Mouse (Mus musculus) neural tube, embryonic 15.5 days (tissue): Measurements from ENCODE around the gene Mmp14. TPM values are rescaled to one million over a fixed set of nuclear protein-coding genes. Genes with fewer than 3 reads are reported as not detected.
A peak's percentile ranks its signal among the peaks of the same experiment; 100 is the strongest.

ENCODE experiments used
- ATAC-seq: fragments of 200-750 bp; cut with Nextera tagmentation; 2 replicates; pipeline ENCODE4 v1.8.0; 2017; ENCODE audit warnings: mild to moderate bottlenecking, moderate TSS enrichment, moderate library complexity; ENCODE audit not compliant: low FRiP score
- H3K27ac ChIP-seq: fragments of 300-500 bp; sonication (generic); replicated peaks from 2 replicates; pipeline ENCODE4 v1.5.1; 2015; ENCODE audit warnings: mild to moderate bottlenecking, inconsistent platforms
- H3K27me3 ChIP-seq: fragments of 300-500 bp; sonication (generic); replicated peaks from 2 replicates; pipeline ENCODE4 v1.6.1; 2015; ENCODE audit warnings: inconsistent platforms
- H3K36me3 ChIP-seq: fragments of 300-500 bp; sonication (generic); 2 replicates; pipeline ENCODE4 v1.6.1; 2015; ENCODE audit warnings: inconsistent platforms
- H3K4me1 ChIP-seq: fragments of 300-500 bp; sonication (generic); 2 replicates; pipeline ENCODE4 v1.6.1; 2015; ENCODE audit warnings: inconsistent platforms
- H3K4me2 ChIP-seq: fragments of 300-500 bp; sonication (generic); 2 replicates; pipeline ENCODE4 v1.6.1; 2015; ENCODE audit warnings: inconsistent platforms, mild to moderate bottlenecking, moderate library complexity
- H3K4me3 ChIP-seq: fragments of 300-500 bp; sonication (generic); replicated peaks from 2 replicates; pipeline ENCODE4 v1.5.1; 2015; ENCODE audit warnings: mild to moderate bottlenecking, inconsistent platforms
- H3K9ac ChIP-seq: fragments of 300-500 bp; sonication (generic); replicated peaks from 2 replicates; pipeline ENCODE4 v1.6.1; 2015; ENCODE audit warnings: mild to moderate bottlenecking, inconsistent platforms
- H3K9me3 ChIP-seq: fragments of 300-500 bp; sonication (generic); replicated peaks from 2 replicates; pipeline ENCODE4 v1.6.1; 2016; ENCODE audit warnings: inconsistent platforms
- WGBS: fragments of 180-500 bp; shearing (Covaris S2); methylation state at CpG from one replicate; pipeline ENCODE4 v1.1.7; 2015; ENCODE audit warnings: mixed read lengths; 5-methylcytosine and 5-hydroxymethylcytosine counted together
- polyA plus RNA-seq: library from polyadenylated mRNA; unstranded; fragments of >200 nt; fragmentation: Nextera tagmentation; extraction: Ambion mirVana; gene quantifications from 2 replicates; pipeline ENCODE4 v1.2.1, GENCODE M21; 2015

Mmp14 gene
- polyA plus RNA-seq: 40.7 and 60.5 TPM in 2 replicates

- peak within 1 kb of the TSS; percentile 86 for H3K27ac ChIP-seq
- H3K9me3 ChIP-seq: no peaks in the 10 kb centered on the region
- ATAC-seq: peak; percentile 29; the same call in 1 of the 2 replicates
- peak within 1 kb of the TSS; percentile 64 for H3K9ac ChIP-seq
- H3K4me3 ChIP-seq: peak within 1 kb of the TSS; percentile 53
- H3K36me3 ChIP-seq: peaks cover 13% of the 10 kb centered on the region; the same call in 1 of the 2 replicates
- WGBS: under 1% methylated on average over 48 of the region's 49 CpGs
- H3K4me2 ChIP-seq: peak within 1 kb of the TSS; percentile 75
- peaks cover 66% of the 10 kb centered on the region for H3K4me1 ChIP-seq
- peaks cover 14% of the 10 kb centered on the region; the same call in 1 of the 2 replicates for H3K27me3 ChIP-seq
These were observed at the start of gene Mmp14 for GRCm38 (mm10) chr14:54431334-54432077. Gene Mmp14, plus strand, starts transcription at chr14:54431612.

GRCm38 (mm10) chr14:54381816-54382215, 49.6 kb upstream of the Mmp14 start:
- Histone ChIP-seq H3K27me3 (no peaks in the 10 kb centered on the region), H3K9ac (no peak overlapping the region), H3K4me1 (no peaks in the 10 kb centered on the region; the same call in 1 of the 2 replicates), H3K9me3 (no peaks in the 10 kb centered on the region), H3K4me3 (no peak overlapping the region), H3K36me3 (no peaks in the 10 kb centered on the region), H3K27ac (no peak overlapping the region), H3K4me2 (no peak overlapping the region)
- no peak for ATAC-seq
- WGBS: 74% methylated on average over 10 of the region's 10 CpGs

- H3K4me3 ChIP-seq: no peak overlapping the region
- no peak overlapping the region for H3K27ac ChIP-seq
- no peaks in the 10 kb centered on the region for H3K27me3 ChIP-seq
- H3K9ac ChIP-seq: no peak overlapping the region
- WGBS: 33% methylated on average over 9 of the region's 9 CpGs
- H3K4me2 ChIP-seq: no peak overlapping the region
- no peaks in the 10 kb centered on the region; the same call in 1 of the 2 replicates for H3K4me1 ChIP-seq
- no peaks in the 10 kb centered on the region for H3K9me3 ChIP-seq
- H3K36me3 ChIP-seq: no peaks in the 10 kb centered on the region
- ATAC-seq: no peak
These were observed 48.8 kb upstream of the Mmp14 start for GRCm38 (mm10) chr14:54382641-54383040.

- 60% methylated on average over 4 of the region's 4 CpGs for WGBS
- ATAC-seq: no peak; the same call in 1 of the 2 replicates
- no peak overlapping the region for H3K4me3 ChIP-seq
These were observed 48.0 kb upstream of the Mmp14 start for GRCm38 (mm10) chr14:54383355-54383771.

GRCm38 (mm10) chr14:54384396-54384795, 47.0 kb upstream of the Mmp14 start:
- H3K4me3 ChIP-seq: no peak overlapping the region
- H3K27ac ChIP-seq: no peak overlapping the region
- no peaks in the 10 kb centered on the region for H3K9me3 ChIP-seq
- H3K4me2 ChIP-seq: no peak overlapping the region
- no peaks in the 10 kb centered on the region for H3K36me3 ChIP-seq
- WGBS: 93% methylated on average over 8 of the region's 8 CpGs
- H3K27me3 ChIP-seq: no peaks in the 10 kb centered on the region
- no peak for ATAC-seq
- no peak overlapping the region for H3K9ac ChIP-seq
- no peaks in the 10 kb centered on the region; the same call in 1 of the 2 replicates for H3K4me1 ChIP-seq

More at GRCm38 (mm10) chr14:54383355-54383771, 48.0 kb upstream of the Mmp14 start:
- H3K27me3 ChIP-seq: no peaks in the 10 kb centered on the region
- H3K9ac ChIP-seq: no peak overlapping the region
- no peak overlapping the region for H3K4me2 ChIP-seq
- no peaks in the 10 kb centered on the region for H3K9me3 ChIP-seq
- H3K36me3 ChIP-seq: no peaks in the 10 kb centered on the region
- H3K27ac ChIP-seq: no peak overlapping the region
- H3K4me1 ChIP-seq: no peaks in the 10 kb centered on the region; the same call in 1 of the 2 replicates

GRCm38 (mm10) chr14:54385968-54386618, 45.3 kb upstream of the Mmp14 start:
- H3K36me3 ChIP-seq: no peaks in the 10 kb centered on the region
- H3K4me1 ChIP-seq: no peaks in the 10 kb centered on the region; the same call in 1 of the 2 replicates
- 92% methylated on average over 7 of the region's 7 CpGs for WGBS
- H3K9me3 ChIP-seq: no peaks in the 10 kb centered on the region
- no peak overlapping the region for H3K4me3 ChIP-seq
- no peak for ATAC-seq
- H3K4me2 ChIP-seq: no peak overlapping the region
- H3K27ac ChIP-seq: no peak overlapping the region
- no peaks in the 10 kb centered on the region for H3K27me3 ChIP-seq
- H3K9ac ChIP-seq: no peak overlapping the region

- no peak overlapping the region for H3K27ac ChIP-seq
- WGBS: 71% methylated on average over 6 of the region's 6 CpGs
- no peak for ATAC-seq
- no peaks in the 10 kb centered on the region for H3K27me3 ChIP-seq
- no peak overlapping the region for H3K9ac ChIP-seq
- no peaks in the 10 kb centered on the region for H3K9me3 ChIP-seq
- H3K4me3 ChIP-seq: no peak overlapping the region
- no peaks in the 10 kb centered on the region; the same call in 1 of the 2 replicates for H3K4me1 ChIP-seq
- H3K36me3 ChIP-seq: no peaks in the 10 kb centered on the region
- H3K4me2 ChIP-seq: no peak overlapping the region
These were observed 43.9 kb upstream of the Mmp14 start for GRCm38 (mm10) chr14:54387546-54387945.

- H3K27me3 ChIP-seq: no peaks in the 10 kb centered on the region
- H3K9me3 ChIP-seq: no peaks in the 10 kb centered on the region
- H3K9ac ChIP-seq: no peak overlapping the region
- WGBS: 29% methylated on average over 6 of the region's 6 CpGs
- ATAC-seq: no peak
- no peak overlapping the region for H3K27ac ChIP-seq
- H3K4me2 ChIP-seq: no peak overlapping the region
- H3K4me3 ChIP-seq: no peak overlapping the region
- H3K36me3 ChIP-seq: no peaks in the 10 kb centered on the region
- no peaks in the 10 kb centered on the region for H3K4me1 ChIP-seq
These were observed 40.6 kb upstream of the Mmp14 start for GRCm38 (mm10) chr14:54390843-54391242.

GRCm38 (mm10) chr14:54393794-54394193, 37.6 kb upstream of the Mmp14 start:
- Histone ChIP-seq H3K36me3 (no peaks in the 10 kb centered on the region), H3K4me1 (no peaks in the 10 kb centered on the region), H3K9me3 (no peaks in the 10 kb centered on the region), H3K4me2 (no peak overlapping the region), H3K9ac (no peak overlapping the region), H3K27ac (no peak overlapping the region), H3K4me3 (no peak overlapping the region), H3K27me3 (no peaks in the 10 kb centered on the region)
- 86% methylated on average over 3 of the region's 3 CpGs for WGBS
- ATAC-seq: no peak

GRCm38 (mm10) chr14:54394309-54394708, 37.1 kb upstream of the Mmp14 start:
- Histone ChIP-seq H3K36me3 (no peaks in the 10 kb centered on the region), H3K4me2 (no peak overlapping the region), H3K9ac (no peak overlapping the region), H3K27me3 (no peaks in the 10 kb centered on the region), H3K4me1 (no peaks in the 10 kb centered on the region), H3K4me3 (no peak overlapping the region), H3K9me3 (no peaks in the 10 kb centered on the region), H3K27ac (no peak overlapping the region)
- ATAC-seq: no peak

- Histone ChIP-seq H3K36me3 (no peaks in the 10 kb centered on the region), H3K9ac (no peak overlapping the region), H3K9me3 (no peaks in the 10 kb centered on the region), H3K4me2 (no peak overlapping the region), H3K4me3 (no peak overlapping the region), H3K27ac (no peak overlapping the region), H3K27me3 (no peaks in the 10 kb centered on the region), H3K4me1 (no peaks in the 10 kb centered on the region)
- no peak for ATAC-seq
- WGBS: 84% methylated on average over 7 of the region's 7 CpGs
These were observed 34.7 kb upstream of the Mmp14 start for GRCm38 (mm10) chr14:54396685-54397084.
